16 mouse cellular contexts compared by ENCODE assay signal in the genomic region with DNA sequence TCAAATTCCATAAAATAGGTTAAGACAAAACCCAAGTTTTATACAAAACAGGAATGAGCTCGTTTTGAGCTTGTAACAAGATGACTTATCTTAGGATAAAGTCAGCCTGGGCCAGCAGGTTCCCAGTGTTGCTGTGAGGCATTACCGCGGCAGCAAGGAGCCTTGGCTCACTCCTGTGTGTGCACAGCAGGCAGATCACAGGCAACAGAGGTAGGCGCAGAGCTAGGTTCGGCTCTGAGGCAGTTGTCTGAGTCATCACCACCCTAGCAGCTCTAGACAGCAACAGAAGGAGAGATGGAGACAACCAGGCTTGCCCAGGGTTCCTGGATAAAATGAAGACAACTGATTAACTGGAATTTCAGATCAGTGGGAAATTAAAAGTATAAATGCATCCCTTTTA. TPM values are rescaled to one million over a fixed set of nuclear protein-coding genes. Genes with fewer than 3 reads are reported as not detected.
DNase-seq lines count a peak whose midpoint lies in the region; TF ChIP-seq lines count a peak whose summit lies in the region.
"Had no signal": no experiment of that assay in that cellular context is flagged by ENCODE, and none has a peak within 500 bp of the region (broad histone marks: within the 10 kb centered on the region; RNA-seq: fewer than 3 reads in every experiment).

No protein-coding gene starts in this region.

- H3K27ac ChIP-seq in layer of hippocampus, adult 2 months, result peak overlapping the region; percentile 57; the same call in 1 of the 2 replicates
- H3K27ac ChIP-seq: embryonic facial prominence, embryonic 15.5 days; forebrain, embryonic 15.5 days; hindbrain, embryonic 15.5 days; lung, embryonic 15.5 days had no signal

- no peak for TF ChIP-seq CTCF in layer of hippocampus, adult 2 months (conservative IDR thresholded peaks at IDR 0.05)

- peak in 1 of 2 experiments; percentile 53 for DNase-seq in layer of hippocampus, adult 2 months (ENCODE audit: low spot score in 2 of 2)
- DNase-seq in layer of hippocampus, postnatal 36 days, result no peak
- DNase-seq in urinary bladder, postnatal 14 days (ENCODE audit: low spot score), result peak; percentile 43
- no peak for DNase-seq in urinary bladder, postnatal 25 days (ENCODE audit: low spot score)
- peak; percentile 64 to 69 for DNase-seq in cerebellum, postnatal 36 days
- peak; percentile 75 for DNase-seq in telencephalon, adult 2 months (ENCODE audit: low read depth, low spot score)
- no peak for DNase-seq in thymus, postnatal 0 days (ENCODE audit: low spot score)
- DNase-seq in thymus, postnatal 4 days, result no peak
- DNase-seq: gastrocnemius, postnatal 36 days; kidney, adult 18-20 months had no signal

- no peak overlapping the region for H3K4me3 ChIP-seq in layer of hippocampus, adult 2 months
- H3K4me3 ChIP-seq: embryonic facial prominence, embryonic 15.5 days; forebrain, embryonic 15.5 days; hindbrain, embryonic 15.5 days; lung, embryonic 15.5 days; myocyte had no signal

RNA-seq across cellular contexts. Expression of gene Rapgef4, which starts 35.0 kb away (rescaled TPM):
- total RNA-seq in layer of hippocampus, adult 2 months (2021), result 100 to 1,000 TPM; 381 TPM
- 100 to 1,000 TPM; 339 to 358 TPM for total RNA-seq in layer of hippocampus, postnatal 36 days (2021)
- polyA plus RNA-seq in thymus, postnatal 0 days (2015; fragmentation: Nextera tagmentation; extraction: Ambion mirVana), result 4.2 and 4.4 TPM in 2 replicates
- total RNA-seq: megakaryocyte-erythroid progenitor cell, adult 5-6 weeks had no signal

Comparison
In these comparisons a context has a peak if more than half of its experiments do, and no peak if none do; other contexts are left out.
1. DNase-seq: peak in urinary bladder, postnatal 14 days (single experiment), cerebellum, postnatal 36 days (2 of 2) and telencephalon, adult 2 months (single experiment); none in layer of hippocampus, postnatal 36 days (0 of 2), urinary bladder, postnatal 25 days (single experiment), thymus, postnatal 0 days (single experiment) and thymus, postnatal 4 days (single experiment).